Mouse (Mus musculus): ENCODE data around the gene Slc24a3. TPM values are rescaled to one million over a fixed set of nuclear protein-coding genes. Genes with fewer than 3 reads are reported as not detected.

Gene Slc24a3
- polyA plus RNA-seq, 1 experiment from 2014 or later: 2.1 TPM

DNA sequence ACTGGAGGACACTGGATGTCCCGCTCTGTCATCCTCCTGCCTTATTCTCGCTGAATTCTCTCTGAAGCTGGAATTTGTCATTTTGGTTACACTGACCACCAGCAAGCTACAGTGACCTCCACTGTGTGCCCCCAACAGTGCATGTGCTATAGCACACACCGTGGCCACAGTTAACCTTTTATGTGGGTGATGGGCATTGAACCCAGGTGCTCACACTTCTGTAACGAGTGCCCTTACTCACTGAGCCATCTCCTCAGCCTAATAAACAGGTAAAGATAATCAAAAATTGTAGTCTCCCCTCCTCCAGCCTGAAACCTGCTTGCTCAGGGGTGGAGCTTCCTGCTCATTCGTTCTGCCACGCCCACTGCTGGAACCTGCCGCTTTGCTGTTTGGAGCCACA lies 493.7 kb downstream of the Slc24a3 start:
- Histone ChIP-seq H3K4me1 (no peaks in the 10 kb centered on the region), H3K27me3 (no peaks in the 10 kb centered on the region), H3K36me3 (no peaks in the 10 kb centered on the region), H3K4me2 (replicated peaks) (no peak overlapping the region), H3K9ac (no peak overlapping the region), H3K27ac (no peak overlapping the region), H3K9me3 (no peaks in the 10 kb centered on the region), H3K4me3 (no peak overlapping the region)
- 71% methylated on average over 5 of the region's 7 CpGs for WGBS
- no peak for ATAC-seq (ENCODE audit: insufficient number of reproducible peaks, insufficient read depth, low FRiP score, low TSS enrichment)

DNA sequence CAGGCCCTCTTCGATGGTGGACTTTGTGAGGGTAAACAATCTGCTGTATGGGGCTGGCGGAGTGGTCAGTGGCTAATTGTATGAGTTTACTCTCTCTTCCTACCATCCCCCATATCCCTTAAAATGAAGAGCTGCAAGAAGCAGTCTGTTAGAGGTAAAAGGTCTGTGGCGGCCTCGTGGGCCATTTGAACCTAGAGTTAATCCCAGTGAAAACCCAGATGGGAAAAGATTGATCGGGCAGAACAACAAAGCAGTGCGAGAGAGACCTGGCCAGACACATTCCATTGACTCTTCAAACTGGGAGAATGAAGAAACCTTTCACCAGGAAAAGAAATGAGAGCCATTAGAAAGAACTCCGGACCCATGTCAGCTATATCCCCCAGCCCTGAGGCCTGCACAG lies 496.3 kb downstream of the Slc24a3 start:
- H3K9me3 ChIP-seq: no peaks in the 10 kb centered on the region
- no peak overlapping the region for H3K4me3 ChIP-seq
- no peaks in the 10 kb centered on the region for H3K4me1 ChIP-seq
- no peak overlapping the region for H3K4me2 ChIP-seq (replicated peaks)
- no peaks in the 10 kb centered on the region for H3K36me3 ChIP-seq
- H3K9ac ChIP-seq: no peak overlapping the region
- H3K27me3 ChIP-seq: no peaks in the 10 kb centered on the region
- no peak for ATAC-seq (ENCODE audit: insufficient number of reproducible peaks, insufficient read depth, low FRiP score, low TSS enrichment)
- WGBS: 79% methylated on average over 7 of the region's 7 CpGs
- no peak overlapping the region for H3K27ac ChIP-seq

DNA sequence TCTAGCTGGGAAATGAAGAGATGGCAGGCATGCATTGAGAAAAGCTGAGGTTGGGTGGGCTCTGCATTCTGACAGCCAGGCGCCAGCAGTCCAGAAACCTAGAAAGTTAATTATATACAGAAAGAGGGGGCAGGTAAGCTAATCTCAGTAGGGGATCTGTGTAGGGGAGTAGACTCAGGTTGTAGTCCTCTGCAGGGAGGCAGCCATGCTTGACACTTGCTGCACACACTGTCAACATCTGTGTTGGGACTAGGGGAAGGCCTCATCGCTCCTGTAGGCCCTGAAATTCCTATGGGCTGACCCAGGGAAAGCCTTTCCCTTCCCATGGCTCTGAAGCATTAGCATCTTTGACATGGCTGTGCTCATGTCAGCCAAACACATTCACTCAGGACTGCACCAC lies 496.8 kb downstream of the Slc24a3 start:
- ATAC-seq (ENCODE audit: insufficient number of reproducible peaks, insufficient read depth, low FRiP score, low TSS enrichment): no peak
- no peak overlapping the region for H3K4me2 ChIP-seq (replicated peaks)
- H3K9ac ChIP-seq: no peak overlapping the region
- 86% methylated on average over 2 of the region's 2 CpGs for WGBS
- no peaks in the 10 kb centered on the region for H3K27me3 ChIP-seq
- no peaks in the 10 kb centered on the region for H3K4me1 ChIP-seq
- no peak overlapping the region for H3K4me3 ChIP-seq
- H3K9me3 ChIP-seq: no peaks in the 10 kb centered on the region
- H3K27ac ChIP-seq: no peak overlapping the region
- H3K36me3 ChIP-seq: no peaks in the 10 kb centered on the region

DNA sequence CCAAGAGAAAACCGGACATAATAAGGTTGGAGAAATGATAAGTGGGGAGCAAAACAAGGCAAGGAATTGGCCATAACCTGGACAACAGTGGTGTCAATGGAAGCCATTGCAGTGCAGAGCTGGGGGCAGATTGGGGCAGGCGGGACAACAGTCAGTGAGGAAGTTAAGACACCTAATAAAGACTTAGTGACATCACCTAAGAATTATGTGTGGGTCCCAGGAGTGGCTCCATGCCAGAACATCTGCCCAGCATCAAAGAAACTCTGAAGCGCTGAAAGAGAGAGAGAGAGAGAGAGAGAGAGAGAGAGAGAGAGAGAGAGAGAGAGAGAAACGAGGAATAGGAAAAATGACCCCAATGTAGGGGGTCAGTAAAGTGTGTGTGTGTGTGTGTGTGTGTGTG lies 500.6 kb downstream of the Slc24a3 start:
- Histone ChIP-seq H3K9me3 (no peaks in the 10 kb centered on the region), H3K27me3 (no peaks in the 10 kb centered on the region), H3K4me2 (replicated peaks) (no peak overlapping the region), H3K36me3 (no peaks in the 10 kb centered on the region), H3K27ac (no peak overlapping the region), H3K4me3 (no peak overlapping the region), H3K4me1 (no peaks in the 10 kb centered on the region), H3K9ac (no peak overlapping the region)
- no peak for ATAC-seq (ENCODE audit: insufficient number of reproducible peaks, insufficient read depth, low FRiP score, low TSS enrichment)
- 79% methylated on average over 4 of the region's 4 CpGs for WGBS

DNA sequence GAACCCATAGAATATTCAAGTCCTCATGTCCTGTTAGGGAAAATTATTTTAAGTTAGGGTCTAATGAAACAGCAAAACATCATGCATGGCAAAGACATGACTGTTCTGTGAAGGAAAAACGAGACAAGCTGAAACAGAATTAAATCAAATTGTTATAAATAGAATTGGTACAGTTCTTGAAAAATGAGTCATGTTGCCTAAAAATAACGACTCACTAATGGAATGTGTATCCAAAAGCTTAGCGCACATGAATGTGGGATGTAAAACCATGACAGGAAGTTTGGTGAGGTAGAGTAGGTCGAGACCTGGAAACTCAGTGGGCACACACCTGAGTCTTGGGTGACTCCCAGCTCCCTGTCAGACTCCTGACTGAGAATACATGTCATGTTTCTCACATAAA lies 502.6 kb downstream of the Slc24a3 start:
- H3K27ac ChIP-seq: no peak overlapping the region

DNA sequence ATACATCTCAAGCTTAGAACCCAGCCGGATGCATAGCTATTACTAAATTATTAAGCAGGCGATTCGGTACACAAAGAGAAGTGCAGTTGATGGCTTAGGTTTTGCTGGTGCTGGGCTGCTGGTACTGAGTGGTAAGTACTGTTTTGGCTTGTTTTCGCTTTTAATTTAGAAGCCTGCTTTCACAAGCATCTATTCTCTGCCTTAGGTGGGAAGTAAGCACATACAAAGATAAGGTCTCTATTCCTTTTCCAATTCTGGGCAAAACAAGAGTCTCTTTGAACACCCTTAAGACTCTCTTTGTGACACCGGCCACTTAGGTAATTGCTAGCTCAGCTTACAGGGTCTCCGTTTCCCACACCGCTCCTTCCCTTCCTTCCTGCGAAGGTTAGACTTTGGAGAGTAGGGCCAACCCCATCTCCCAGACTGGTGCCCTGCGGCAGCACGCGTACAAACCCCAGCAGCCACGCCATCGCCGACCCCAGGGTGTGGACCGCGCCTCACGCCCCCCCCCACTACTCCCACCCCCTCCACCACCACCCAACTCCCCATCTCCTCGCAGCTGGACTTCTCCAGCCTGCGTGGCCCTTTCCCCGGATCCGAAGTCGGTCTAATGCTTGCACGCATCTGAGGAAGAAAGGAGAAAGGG lies 507.1 kb downstream of the Slc24a3 start:
- Histone ChIP-seq H3K4me3 (peak overlapping the region; percentile 66), H3K9ac (peak overlapping the region; percentile 72), H3K9me3 (0 out of 2 replicates have a peak, but pooled peaks cover 3% of the 10 kb centered on the region), H3K36me3 (no peaks in the 10 kb centered on the region), H3K27ac (peak overlapping the region; percentile 81), H3K27me3 (no peaks in the 10 kb centered on the region), H3K4me2 (replicated peaks) (peak overlapping the region; percentile 88), H3K4me1 (peaks cover 26% of the 10 kb centered on the region)
- ATAC-seq (ENCODE audit: insufficient number of reproducible peaks, insufficient read depth, low FRiP score, low TSS enrichment): peak; percentile 32
- WGBS: 4% methylated on average over 23 of the region's 23 CpGs

More for the DNA sequence above, 502.6 kb downstream of the Slc24a3 start:
- no peak overlapping the region for H3K4me3 ChIP-seq
- peaks cover 10% of the 10 kb centered on the region for H3K4me1 ChIP-seq
- no peak overlapping the region for H3K9ac ChIP-seq
- no peak for ATAC-seq (ENCODE audit: insufficient number of reproducible peaks, insufficient read depth, low FRiP score, low TSS enrichment)
- no peaks in the 10 kb centered on the region for H3K27me3 ChIP-seq
- H3K36me3 ChIP-seq: no peaks in the 10 kb centered on the region
- H3K4me2 ChIP-seq (replicated peaks): no peak overlapping the region
- WGBS: 89% methylated on average over 4 of the region's 4 CpGs
- no peaks in the 10 kb centered on the region for H3K9me3 ChIP-seq

DNA sequence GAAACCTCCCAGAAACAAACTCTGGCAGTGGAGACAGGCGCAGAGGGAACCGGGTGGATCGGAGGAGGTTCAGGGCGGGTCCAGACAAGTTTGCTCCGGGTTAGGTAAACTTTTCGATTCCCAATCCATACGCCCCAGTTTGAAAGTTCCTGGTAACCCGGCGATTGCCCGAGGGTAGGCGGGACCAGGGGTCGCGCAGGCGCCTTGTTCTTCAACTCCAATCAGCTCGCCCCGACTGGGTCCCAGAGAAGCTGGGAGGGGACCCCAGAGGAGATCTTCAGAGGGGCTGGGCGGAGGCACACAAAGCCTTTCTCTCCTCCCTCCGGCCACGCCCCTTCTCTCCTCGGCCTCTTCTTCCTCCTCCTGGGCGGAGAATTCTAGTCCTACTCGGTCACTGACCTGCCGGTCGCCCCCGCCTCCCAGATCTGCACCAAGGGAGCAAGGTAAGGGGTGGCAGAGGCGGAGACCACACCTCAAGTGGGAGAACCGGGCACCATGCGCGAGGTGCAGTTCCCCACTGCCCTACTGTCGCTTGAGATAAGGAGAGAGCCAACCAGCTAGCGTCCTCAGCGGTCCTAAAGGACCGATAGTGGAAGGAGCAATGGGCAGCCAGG lies 507.7 kb downstream of the Slc24a3 start, which contains the start of gene Rin2:
Rin2 (plus strand) TSS at position 74 of the 614 bp plus-strand sequence.
- Histone ChIP-seq H3K4me1 (peaks cover 30% of the 10 kb centered on the region), H3K27ac (peak within 1 kb of the TSS; percentile 81), H3K27me3 (no peaks in the 10 kb centered on the region), H3K9me3 (0 out of 2 replicates have a peak, but pooled peaks cover 3% of the 10 kb centered on the region), H3K36me3 (no peaks in the 10 kb centered on the region), H3K4me3 (peak within 1 kb of the TSS; percentile 66), H3K9ac (peak within 1 kb of the TSS; percentile 72), H3K4me2 (replicated peaks) (peak within 1 kb of the TSS; percentile 88)
- WGBS: under 1% methylated on average over 33 of the region's 33 CpGs
- peak; percentile 61 for ATAC-seq (ENCODE audit: insufficient number of reproducible peaks, insufficient read depth, low FRiP score, low TSS enrichment)

DNA sequence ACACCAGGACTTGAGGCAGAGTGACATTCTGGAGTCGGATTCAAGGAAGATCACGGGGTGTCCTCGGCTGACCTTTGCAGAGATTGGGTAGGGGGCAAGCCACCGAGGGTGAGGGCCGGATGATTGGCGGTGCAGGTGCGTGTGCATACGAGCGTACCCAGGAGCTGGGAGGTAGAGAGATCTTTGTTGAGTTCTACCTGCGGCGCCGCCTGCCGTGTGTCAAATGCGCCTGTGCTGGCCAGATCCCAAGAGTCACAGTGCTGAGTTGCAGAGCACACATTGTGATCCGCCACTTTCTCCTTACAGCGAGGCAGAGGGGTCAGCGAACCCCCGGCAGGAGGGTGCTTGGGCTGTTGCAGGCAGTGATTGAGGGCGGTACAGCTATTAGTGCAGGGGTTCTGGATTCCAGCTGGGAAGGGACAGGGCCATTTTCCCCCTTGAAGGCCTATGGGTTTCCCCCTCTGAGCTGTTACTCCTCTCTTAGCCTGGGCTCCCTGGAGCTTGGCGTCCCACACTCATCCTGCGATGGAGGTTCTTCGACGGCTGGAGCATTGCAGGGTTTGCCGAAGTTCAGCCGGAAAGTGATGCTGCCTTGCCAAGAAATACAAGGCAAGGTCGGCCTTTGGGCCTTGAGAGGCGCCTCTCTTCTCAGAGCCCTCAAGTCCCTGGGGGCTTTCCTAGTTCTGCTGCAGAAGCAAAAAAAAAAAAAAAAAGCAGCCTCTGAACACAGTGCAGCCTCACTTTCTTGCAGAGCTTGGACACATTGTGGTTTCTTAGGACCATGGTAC lies 508.4 kb downstream of the Slc24a3 start:
- Histone ChIP-seq H3K27ac (peak overlapping the region; percentile 81), H3K9me3 (0 out of 2 replicates have a peak, but pooled peaks cover 3% of the 10 kb centered on the region), H3K4me2 (replicated peaks) (peak overlapping the region; percentile 88), H3K9ac (peak overlapping the region; percentile 72), H3K4me3 (peak overlapping the region; percentile 66), H3K36me3 (no peaks in the 10 kb centered on the region), H3K4me1 (peaks cover 32% of the 10 kb centered on the region), H3K27me3 (no peaks in the 10 kb centered on the region)
- ATAC-seq (ENCODE audit: insufficient number of reproducible peaks, insufficient read depth, low FRiP score, low TSS enrichment): peak; percentile 36
- WGBS: 5% methylated on average over 27 of the region's 27 CpGs

DNA sequence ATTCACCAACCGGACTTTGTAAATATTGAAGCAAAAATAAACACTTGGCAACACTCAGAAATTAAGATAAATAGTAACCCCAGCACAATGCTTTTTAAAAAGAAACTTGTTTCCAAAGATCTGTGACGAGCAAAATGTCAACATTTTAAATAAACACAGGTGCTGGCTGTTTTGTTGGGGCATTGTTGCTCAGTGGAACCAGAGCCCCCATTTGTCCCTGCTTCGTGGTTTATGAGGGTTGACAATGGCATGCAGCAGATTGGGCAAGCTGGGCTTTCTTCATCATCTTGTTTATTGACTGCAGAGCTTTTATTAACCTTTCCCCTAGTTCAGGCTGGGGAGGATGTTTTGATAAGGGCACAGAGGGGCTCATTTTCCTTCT lies 509.0 kb downstream of the Slc24a3 start:
- no peaks in the 10 kb centered on the region for H3K27me3 ChIP-seq

DNA sequence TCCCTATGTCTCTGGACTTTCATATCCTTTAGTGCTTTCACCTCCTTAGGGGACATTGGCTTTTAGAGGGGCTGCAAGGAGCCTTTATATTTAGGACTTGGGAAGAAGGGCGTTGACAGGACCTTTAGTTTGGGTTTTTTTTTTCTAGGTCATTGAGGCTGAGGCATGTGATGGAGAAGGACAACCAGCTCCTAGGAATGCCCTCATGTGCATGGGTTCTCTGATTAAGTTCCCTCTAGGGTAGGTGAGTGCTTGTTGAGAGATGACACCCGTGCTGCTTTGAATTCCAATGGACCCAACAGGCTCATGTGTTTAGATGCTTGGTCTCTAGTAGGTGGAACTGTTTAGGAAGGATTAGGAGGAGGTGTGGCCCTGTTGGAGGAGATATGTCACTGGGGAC lies 509.4 kb downstream of the Slc24a3 start:
- peaks cover 32% of the 10 kb centered on the region for H3K4me1 ChIP-seq
- H3K4me3 ChIP-seq: 0 out of 2 replicates have a peak overlapping the region, but pooled peaks have one; percentile 66
- no peak overlapping the region for H3K9ac ChIP-seq
- H3K9me3 ChIP-seq: 0 out of 2 replicates have a peak, but pooled peaks cover 3% of the 10 kb centered on the region
- WGBS: 65% methylated on average over 2 of the region's 2 CpGs
- ATAC-seq (ENCODE audit: insufficient number of reproducible peaks, insufficient read depth, low FRiP score, low TSS enrichment): no peak
- no peaks in the 10 kb centered on the region for H3K36me3 ChIP-seq
- H3K4me2 ChIP-seq (replicated peaks): no peak overlapping the region; the same call in 1 of the 2 replicates
- no peaks in the 10 kb centered on the region for H3K27me3 ChIP-seq
- H3K27ac ChIP-seq: no peak overlapping the region

More for the DNA sequence above, 509.0 kb downstream of the Slc24a3 start:
- H3K4me3 ChIP-seq: peak overlapping the region; percentile 66; the same call in 1 of the 2 replicates
- ATAC-seq (ENCODE audit: insufficient number of reproducible peaks, insufficient read depth, low FRiP score, low TSS enrichment): no peak
- peak overlapping the region; percentile 88 for H3K4me2 ChIP-seq (replicated peaks)
- WGBS: 46% methylated on average over 3 of the region's 3 CpGs
- H3K9me3 ChIP-seq: 0 out of 2 replicates have a peak, but pooled peaks cover 3% of the 10 kb centered on the region
- peaks cover 32% of the 10 kb centered on the region for H3K4me1 ChIP-seq
- no peak overlapping the region for H3K27ac ChIP-seq
- no peak overlapping the region for H3K9ac ChIP-seq
- no peaks in the 10 kb centered on the region for H3K36me3 ChIP-seq

DNA sequence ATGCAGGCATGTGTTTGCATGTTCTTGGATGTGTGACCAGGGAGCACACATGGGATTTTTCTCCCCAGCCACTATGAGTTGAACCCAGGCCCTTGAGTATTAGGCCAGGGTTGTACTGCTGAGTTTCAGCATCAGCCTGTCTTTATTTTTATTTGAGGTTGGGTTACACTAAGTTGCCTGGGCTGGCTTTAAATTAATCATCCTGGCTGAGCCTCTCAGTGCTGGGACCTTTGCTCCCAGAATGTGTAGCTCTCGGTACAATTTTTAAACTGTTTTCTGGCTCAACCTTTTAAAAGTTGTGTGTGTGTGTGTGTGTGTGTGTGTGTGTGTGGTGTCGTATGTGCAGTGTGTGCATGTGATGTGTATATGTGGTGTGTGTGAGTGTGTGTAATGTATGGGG lies 512.6 kb downstream of the Slc24a3 start:
- no peak overlapping the region for H3K4me3 ChIP-seq
- H3K27me3 ChIP-seq: no peaks in the 10 kb centered on the region
- no peaks in the 10 kb centered on the region for H3K36me3 ChIP-seq
- H3K4me1 ChIP-seq: peaks cover 26% of the 10 kb centered on the region
- WGBS: 79% methylated on average over 2 of the region's 2 CpGs
- no peak overlapping the region for H3K4me2 ChIP-seq (replicated peaks)
- no peak overlapping the region for H3K27ac ChIP-seq
- H3K9me3 ChIP-seq: 0 out of 2 replicates have a peak, but pooled peaks cover 3% of the 10 kb centered on the region
- no peak for ATAC-seq (ENCODE audit: insufficient number of reproducible peaks, insufficient read depth, low FRiP score, low TSS enrichment)
- no peak overlapping the region for H3K9ac ChIP-seq
